Mouse (Mus musculus) midbrain, embryonic 16.5 days (tissue): ENCODE results near the gene Rnf5. TPM values are rescaled to one million over a fixed set of nuclear protein-coding genes. Genes with fewer than 3 reads are reported as not detected.

Experiments used
- ATAC-seq: fragments of 200-750 bp; cut with Nextera tagmentation; 2 replicates; pipeline ENCODE4 v1.8.0; 2017; ENCODE audit warnings: moderate TSS enrichment
- H3K27ac ChIP-seq: fragments of 300-500 bp; sonication (generic); 2 replicates; pipeline ENCODE4 v1.5.1; 2014; ENCODE audit warnings: mild to moderate bottlenecking, low read length, mixed read lengths
- H3K27me3 ChIP-seq: fragments of 300-500 bp; sonication (generic); 2 replicates; pipeline ENCODE4 v1.6.1; 2014; ENCODE audit warnings: low read depth, low read length, mixed read lengths; ENCODE audit not compliant: control insufficient read depth, insufficient read depth
- H3K36me3 ChIP-seq: fragments of 300-500 bp; sonication (generic); 2 replicates; pipeline ENCODE4 v1.6.1; 2014; ENCODE audit warnings: mild to moderate bottlenecking, low read length, moderate library complexity, mixed read lengths; ENCODE audit not compliant: control insufficient read depth, insufficient read depth
- H3K4me1 ChIP-seq: fragments of 300-500 bp; sonication (generic); 2 replicates; pipeline ENCODE4 v1.6.1; 2014; ENCODE audit warnings: mild to moderate bottlenecking, low read length, mixed read lengths; ENCODE audit not compliant: control insufficient read depth, insufficient read depth
- H3K4me2 ChIP-seq: fragments of 300-500 bp; sonication (generic); 2 replicates; pipeline ENCODE4 v1.6.1; 2014; ENCODE audit warnings: mild to moderate bottlenecking, low read length, mixed read lengths
- H3K4me3 ChIP-seq: fragments of 300-500 bp; sonication (generic); 2 replicates; pipeline ENCODE4 v1.5.1; 2014; ENCODE audit warnings: low read depth, mild to moderate bottlenecking, low read length, moderate library complexity, mixed read lengths
- H3K9ac ChIP-seq: fragments of 300-500 bp; sonication (generic); 2 replicates; pipeline ENCODE4 v1.6.1; 2014; ENCODE audit warnings: low read depth, low read length, mixed read lengths
- H3K9me3 ChIP-seq: fragments of 300-500 bp; sonication (generic); replicated peaks from 2 replicates; pipeline ENCODE4 v1.6.1; 2014; ENCODE audit warnings: mild to moderate bottlenecking, low read length, mixed read lengths; ENCODE audit not compliant: control insufficient read depth, poor library complexity, severe bottlenecking
- WGBS: fragments of 180-500 bp; shearing (Covaris S2); extraction: QIAGEN DNeasy Blood & Tissue Kit; methylation state at CpG from one replicate; pipeline ENCODE4 v1.1.7; 2014; 5-methylcytosine and 5-hydroxymethylcytosine counted together
- polyA plus RNA-seq: library from polyadenylated mRNA; unstranded; fragments of >200 nt; fragmentation: Nextera tagmentation; extraction: Ambion mirVana; gene quantifications from 2 replicates; pipeline ENCODE4 v1.2.1, GENCODE M21; 2015

Gene Rnf5
- polyA plus RNA-seq, 1 experiment from 2014 or later, result 291 TPM

DNA sequence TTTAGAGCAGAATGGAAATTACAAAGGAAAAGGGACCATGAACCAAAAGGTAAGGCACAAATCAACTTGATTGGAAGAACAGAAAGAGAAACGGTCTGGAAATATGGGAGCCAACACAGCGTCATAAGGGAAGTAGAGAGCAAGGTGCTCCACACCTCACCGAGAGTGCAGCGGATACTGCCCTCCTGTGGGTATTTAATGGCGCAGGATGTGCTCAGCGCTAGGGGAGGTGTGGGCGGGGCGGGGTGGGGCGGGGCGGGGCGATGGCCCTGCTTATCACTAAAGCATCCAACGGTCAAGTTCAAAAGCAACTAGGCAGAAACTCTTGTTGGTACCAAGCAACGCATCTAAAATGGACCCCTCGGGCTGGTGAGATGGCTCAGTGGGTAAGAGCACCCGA lies 43.6 kb downstream of the Rnf5 start:
- Histone ChIP-seq H3K9me3 (no peaks in the 10 kb centered on the region), H3K36me3 (no peaks in the 10 kb centered on the region), H3K27ac (no peak overlapping the region), H3K27me3 (no peaks in the 10 kb centered on the region), H3K4me1 (no peaks in the 10 kb centered on the region), H3K4me2 (no peak overlapping the region), H3K9ac (no peak overlapping the region), H3K4me3 (no peak overlapping the region)
- 35% methylated on average over 15 of the region's 15 CpGs for WGBS
- ATAC-seq, result no peak

- ATAC-seq, result no peak
- 90% methylated on average over 7 of the region's 7 CpGs for WGBS
These were observed 44.4 kb downstream of the Rnf5 start for GRCm38 (mm10) chr17:34559116-34559515.

DNA sequence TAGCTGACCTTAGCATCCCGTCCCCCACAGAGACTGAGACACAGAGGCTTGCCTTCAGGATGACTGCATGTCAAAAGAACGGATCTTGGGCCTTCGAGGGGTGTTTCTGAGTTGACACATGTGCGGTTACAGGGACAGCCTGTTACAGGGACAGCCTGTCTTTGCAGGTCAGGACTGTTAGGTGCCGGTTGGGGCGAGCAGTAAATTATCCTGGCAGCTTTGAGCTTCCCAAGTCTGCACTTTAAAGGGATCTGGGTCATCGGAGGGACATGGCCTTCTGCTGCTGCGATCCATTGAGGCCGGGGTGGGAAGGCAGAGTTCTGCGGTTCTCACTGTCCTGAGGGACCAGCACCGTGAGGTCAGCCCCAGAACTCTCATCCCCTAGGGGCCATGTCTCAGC lies 46.1 kb downstream of the Rnf5 start:
- Histone ChIP-seq H3K27ac (no peak overlapping the region), H3K9ac (no peak overlapping the region), H3K4me3 (no peak overlapping the region), H3K4me2 (no peak overlapping the region), H3K9me3 (no peaks in the 10 kb centered on the region), H3K27me3 (no peaks in the 10 kb centered on the region), H3K4me1 (no peaks in the 10 kb centered on the region), H3K36me3 (no peaks in the 10 kb centered on the region)
- WGBS, result 82% methylated on average over 11 of the region's 11 CpGs
- no peak for ATAC-seq

More at GRCm38 (mm10) chr17:34559116-34559515, 44.4 kb downstream of the Rnf5 start:
- Histone ChIP-seq H3K27ac (no peak overlapping the region), H3K4me2 (no peak overlapping the region), H3K4me1 (no peaks in the 10 kb centered on the region), H3K4me3 (no peak overlapping the region), H3K9me3 (no peaks in the 10 kb centered on the region), H3K9ac (no peak overlapping the region), H3K27me3 (no peaks in the 10 kb centered on the region), H3K36me3 (no peaks in the 10 kb centered on the region)

DNA sequence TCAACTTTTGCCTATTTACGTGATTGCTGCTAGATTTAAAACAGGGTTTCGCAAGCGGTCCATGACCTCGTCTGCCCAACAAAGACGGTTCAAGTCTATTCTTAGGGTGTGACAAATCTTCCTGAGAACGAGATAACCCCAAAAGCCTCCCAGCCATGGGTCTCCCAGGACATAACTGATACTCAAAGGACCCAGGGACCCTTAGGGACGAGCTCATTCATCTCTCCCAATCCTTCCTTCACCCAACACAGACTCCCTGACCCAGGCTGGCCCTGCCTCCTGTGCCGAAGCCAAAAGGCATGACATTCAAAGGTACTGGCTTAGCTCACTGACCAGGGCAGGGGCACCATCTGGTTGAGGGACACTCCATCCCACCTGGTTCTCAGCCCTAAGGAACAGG lies 47.1 kb downstream of the Rnf5 start:
- Histone ChIP-seq H3K9ac (no peak overlapping the region), H3K36me3 (no peaks in the 10 kb centered on the region), H3K4me1 (no peaks in the 10 kb centered on the region), H3K27me3 (no peaks in the 10 kb centered on the region), H3K4me3 (no peak overlapping the region), H3K4me2 (no peak overlapping the region), H3K9me3 (no peaks in the 10 kb centered on the region), H3K27ac (no peak overlapping the region)
- WGBS, result 87% methylated on average over 8 of the region's 8 CpGs
- ATAC-seq, result no peak

GRCm38 (mm10) chr17:34555483-34555882 lies 48.0 kb downstream of the Rnf5 start:
- Histone ChIP-seq H3K4me3 (no peak overlapping the region), H3K27ac (no peak overlapping the region), H3K36me3 (no peaks in the 10 kb centered on the region), H3K9ac (no peak overlapping the region), H3K27me3 (no peaks in the 10 kb centered on the region), H3K9me3 (no peaks in the 10 kb centered on the region), H3K4me2 (no peak overlapping the region), H3K4me1 (no peaks in the 10 kb centered on the region)
- WGBS, result 24% methylated on average over 5 of the region's 5 CpGs
- ATAC-seq, result no peak

Other genes with a start within 250 kb of the Rnf5 start
- 0.06 TPM in 1 of 2 replicates, not detected in the other for gene Btnl2, start 248.9 kb downstream of the Rnf5 start, polyA plus RNA-seq
- not detected in 2 replicates for gene Btnl1, start 226.6 kb downstream of the Rnf5 start, polyA plus RNA-seq
- 6.1 and 6.7 TPM in 2 replicates for gene BC051142, start 204.9 kb downstream of the Rnf5 start, polyA plus RNA-seq
- gene Btnl4, start 126.4 kb downstream of the Rnf5 start, polyA plus RNA-seq, result not detected in 2 replicates
- not detected in 2 replicates for gene Btnl6, start 86.3 kb downstream of the Rnf5 start, polyA plus RNA-seq
- 5.9 and 6.7 TPM in 2 replicates for gene Notch4, start 39.4 kb downstream of the Rnf5 start, polyA plus RNA-seq
- gene Gpsm3, start 13.9 kb downstream of the Rnf5 start, polyA plus RNA-seq, result 3.9 and 4.3 TPM in 2 replicates
- gene Pbx2, start 12.4 kb downstream of the Rnf5 start, polyA plus RNA-seq, result 9.4 and 9.7 TPM in 2 replicates
- gene Ager, start 5.8 kb downstream of the Rnf5 start, polyA plus RNA-seq, result 0.95 and 1.1 TPM in 2 replicates
- gene Agpat1, start 572 bp upstream of the Rnf5 start, polyA plus RNA-seq, result 118 TPM in 2 replicates
- gene Egfl8, start 12.3 kb upstream of the Rnf5 start, polyA plus RNA-seq, result 6.1 and 6.3 TPM in 2 replicates
- 19.9 and 21.0 TPM in 2 replicates for gene Ppt2, start 24.8 kb upstream of the Rnf5 start, polyA plus RNA-seq
- gene Prrt1, start 25.8 kb upstream of the Rnf5 start, polyA plus RNA-seq, result 10.3 and 11.5 TPM in 2 replicates
- 15.4 and 17.9 TPM in 2 replicates for gene Fkbpl, start 41.1 kb upstream of the Rnf5 start, polyA plus RNA-seq
- gene Atf6b, start 43.5 kb upstream of the Rnf5 start, polyA plus RNA-seq, result 119 and 123 TPM in 2 replicates
- gene Tnxb, start 66.8 kb upstream of the Rnf5 start, polyA plus RNA-seq, result 0.14 and 0.15 TPM in 2 replicates
- gene C4b, start 140.2 kb upstream of the Rnf5 start, polyA plus RNA-seq, result 0.27 and 0.39 TPM in 2 replicates
- not detected in 2 replicates for gene Cyp21a1, start 200.9 kb upstream of the Rnf5 start, polyA plus RNA-seq
- gene Stk19, start 233.3 kb upstream of the Rnf5 start, polyA plus RNA-seq, result 40.6 and 43.2 TPM in 2 replicates
- 73.1 and 73.2 TPM in 2 replicates for gene Dxo, start 233.3 kb upstream of the Rnf5 start, polyA plus RNA-seq
- gene Skiv2l, start 246.5 kb upstream of the Rnf5 start, polyA plus RNA-seq, result 62.1 and 62.4 TPM in 2 replicates
- 79.8 and 86.5 TPM in 2 replicates for gene Nelfe, start 246.7 kb upstream of the Rnf5 start, polyA plus RNA-seq